Mouse (Mus musculus) cortical plate, adult 2 months (tissue): ENCODE data around the gene Sobp.

Source experiments
- CTCF ChIP-seq: fragments of 200-500 bp; IDR thresholded peaks from 2 replicates; pipeline ENCODE4 v1.5.1; 2011; ENCODE audit warnings: mild to moderate bottlenecking, control low read depth, low read length; ENCODE audit not compliant: insufficient read depth; ENCODE audit errors: extremely low read depth
- POLR2A ChIP-seq: fragments of 200-500 bp; IDR thresholded peaks from 2 replicates; pipeline ENCODE4 v1.6.1; 2011; ENCODE audit warnings: mild to moderate bottlenecking, low read length, control low read depth; ENCODE audit not compliant: insufficient read depth; ENCODE audit errors: extremely low read depth

- no peak for TF ChIP-seq POLR2A
- no peak for TF ChIP-seq CTCF
Measured at GRCm38 (mm10) chr10:43116083-43116927, 58.0 kb downstream of the Sobp start.
